In genomic region chr4:52733141-52733540, GRCm38 (mm10) we compare ENCODE assay signal across 14 mouse cellular contexts.
"Had no signal": no experiment of that assay in that cellular context is flagged by ENCODE, and none has a peak within 500 bp of the region (broad histone marks: within the 10 kb centered on the region; RNA-seq: fewer than 3 reads in every experiment).

No protein-coding gene starts in this region.

- DNase-seq: cerebellum, adult 2 months; cerebellum, adult 8-10 months; cerebellum, adult 9-10 months; cerebellum, adult 9-11 months; cerebellum, postnatal 25 days; embryo, embryonic 11 days; forebrain, postnatal 0 days; gastrocnemius, adult 2 months; gastrocnemius, postnatal 10 days; gastrocnemius, postnatal 14 days; gastrocnemius, postnatal 25 days; gastrocnemius, postnatal 36 days; heart, adult 18-20 months; heart, adult 2 months had no signal
